Mouse (Mus musculus) liver, embryonic 14.5 days (tissue): ENCODE data around the gene Hbq1a.

ENCODE experiments used
- CTCF ChIP-seq: IDR thresholded peaks from 2 replicates; pipeline ENCODE4 v1.5.1; 2016; ENCODE audit warnings: antibody characterized with exemption, low read depth, control low read depth
- EP300 ChIP-seq: IDR thresholded peaks from 2 replicates; pipeline ENCODE4 v1.6.1; 2016; ENCODE audit warnings: antibody characterized with exemption, low read depth

- TF ChIP-seq CTCF = peak; percentile 95
- TF ChIP-seq EP300 = 0 out of 2 replicates have a peak, but pooled peaks have one; percentile 10
Measured at GRCm38 (mm10) chr11:32299865-32300264, at the start of gene Hbq1a.
